Mouse (Mus musculus) heart, embryonic 11.5 days (tissue): ENCODE results near the gene Stx19. TPM values are rescaled to one million over a fixed set of nuclear protein-coding genes. Genes with fewer than 3 reads are reported as not detected.

Source experiments
- ATAC-seq: fragments of 200-750 bp; cut with Nextera tagmentation; replicated peaks from 2 replicates; pipeline ENCODE4 v1.8.0; 2017; ENCODE audit warnings: moderate library complexity; ENCODE audit not compliant: insufficient number of reproducible peaks, low FRiP score, low TSS enrichment
- H3K27ac ChIP-seq: fragments of 300-500 bp; sonication (generic); 2 replicates; pipeline ENCODE4 v1.5.1; 2014; ENCODE audit warnings: mild to moderate bottlenecking, low read depth, low read length
- H3K27me3 ChIP-seq: fragments of 300-500 bp; sonication (generic); 2 replicates; pipeline ENCODE4 v1.6.1; 2014; ENCODE audit warnings: mild to moderate bottlenecking, low read length, mixed read lengths; ENCODE audit not compliant: control insufficient read depth, insufficient read depth
- H3K36me3 ChIP-seq: fragments of 300-500 bp; sonication (generic); 2 replicates; pipeline ENCODE4 v1.6.1; 2014; ENCODE audit warnings: mild to moderate bottlenecking, low read length, moderate library complexity, mixed read lengths; ENCODE audit not compliant: control insufficient read depth, insufficient read depth
- H3K4me1 ChIP-seq: fragments of 300-500 bp; sonication (generic); 2 replicates; pipeline ENCODE4 v1.6.1; 2014; ENCODE audit warnings: low read length; ENCODE audit not compliant: control insufficient read depth, insufficient read depth
- H3K4me2 ChIP-seq: fragments of 300-500 bp; sonication (generic); 2 replicates; pipeline ENCODE4 v1.6.1; 2014; ENCODE audit warnings: mild to moderate bottlenecking, moderate library complexity
- H3K4me3 ChIP-seq: fragments of 300-500 bp; sonication (generic); 2 replicates; pipeline ENCODE4 v1.5.1; 2014; ENCODE audit warnings: low read depth, low read length
- H3K9ac ChIP-seq: fragments of 300-500 bp; sonication (generic); 2 replicates; pipeline ENCODE4 v1.6.1; 2014; ENCODE audit warnings: mild to moderate bottlenecking, low read depth, low read length, moderate library complexity
- H3K9me3 ChIP-seq: fragments of 300-500 bp; sonication (generic); replicated peaks from 2 replicates; pipeline ENCODE4 v1.6.1; 2016; ENCODE audit warnings: low read length; ENCODE audit not compliant: control insufficient read depth
- WGBS: fragments of 180-500 bp; shearing (Covaris S2); extraction: QIAGEN DNeasy Blood & Tissue Kit; methylation state at CpG from one replicate; pipeline ENCODE4 v1.1.7; 2014; ENCODE audit not compliant: insufficient replicate concordance; 5-methylcytosine and 5-hydroxymethylcytosine counted together
- polyA plus RNA-seq: library from polyadenylated mRNA; unstranded; fragments of >200 nt; fragmentation: Nextera tagmentation; extraction: Ambion mirVana; gene quantifications from 2 replicates; pipeline ENCODE4 v1.2.1, GENCODE M21; 2014

Gene Stx19
- polyA plus RNA-seq, 1 experiment from 2014 or later, result 0.21 TPM

DNA sequence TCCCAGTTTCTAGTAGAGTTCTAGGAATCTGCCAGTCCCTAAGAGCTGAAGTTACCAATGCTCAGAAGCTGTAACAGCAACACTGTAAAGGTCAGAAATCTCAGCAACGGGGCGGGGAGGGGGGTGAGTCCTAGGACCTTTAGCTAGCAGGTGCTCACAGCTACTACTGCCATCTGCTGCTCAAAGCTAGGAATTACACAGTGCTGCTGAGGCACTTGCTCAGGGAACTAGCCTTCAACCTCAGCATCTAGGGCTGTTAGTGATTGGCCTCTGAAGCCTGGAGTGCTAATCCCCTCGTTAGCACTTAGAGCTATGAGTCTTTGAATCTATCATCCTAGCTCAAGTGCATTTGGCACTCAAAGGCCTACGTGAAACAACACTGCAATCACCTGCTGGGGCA is 18.0 kb downstream of the Stx19 start:
- Histone ChIP-seq H3K4me2 (no peak overlapping the region), H3K9me3 (no peaks in the 10 kb centered on the region), H3K27ac (no peak overlapping the region), H3K27me3 (no peaks in the 10 kb centered on the region), H3K4me3 (no peak overlapping the region), H3K4me1 (no peaks in the 10 kb centered on the region), H3K9ac (no peak overlapping the region), H3K36me3 (no peaks in the 10 kb centered on the region)
- WGBS, result 14% methylated on average over 4 of the region's 4 CpGs
- ATAC-seq, result no peak

DNA sequence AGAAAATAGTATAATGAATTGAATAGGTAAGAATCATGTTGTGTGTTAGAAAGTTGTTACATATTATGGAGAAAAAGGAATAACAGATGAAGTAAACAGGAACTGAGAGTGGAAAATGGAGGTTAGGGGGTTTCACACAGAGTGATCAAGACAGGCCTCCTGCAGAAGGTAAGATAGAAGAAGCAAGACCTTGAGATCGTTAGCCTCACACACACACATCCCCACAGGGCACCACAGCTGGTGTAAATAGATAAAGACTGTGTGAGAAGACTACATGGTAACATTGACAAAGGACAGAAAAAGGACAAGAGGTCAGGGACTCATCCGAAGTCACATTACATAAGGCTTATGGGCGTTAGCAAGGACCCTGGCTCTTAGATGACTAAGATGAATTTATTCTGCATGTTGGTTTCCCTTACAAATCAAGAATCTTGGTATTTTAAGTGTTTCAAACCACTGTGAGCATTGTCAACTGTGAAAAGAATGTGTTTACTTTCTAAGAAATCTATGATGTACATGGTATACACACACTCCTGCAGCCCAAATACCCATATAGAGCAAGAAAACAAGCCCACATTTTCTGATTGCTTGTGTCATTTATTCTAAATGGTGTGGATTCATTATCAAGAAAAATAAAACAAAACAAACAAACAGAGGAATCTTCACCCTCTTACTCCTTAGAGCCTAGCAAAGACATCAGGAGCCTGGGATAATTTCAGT is 19.7 kb downstream of the Stx19 start:
- ATAC-seq, result peak; percentile 89

DNA sequence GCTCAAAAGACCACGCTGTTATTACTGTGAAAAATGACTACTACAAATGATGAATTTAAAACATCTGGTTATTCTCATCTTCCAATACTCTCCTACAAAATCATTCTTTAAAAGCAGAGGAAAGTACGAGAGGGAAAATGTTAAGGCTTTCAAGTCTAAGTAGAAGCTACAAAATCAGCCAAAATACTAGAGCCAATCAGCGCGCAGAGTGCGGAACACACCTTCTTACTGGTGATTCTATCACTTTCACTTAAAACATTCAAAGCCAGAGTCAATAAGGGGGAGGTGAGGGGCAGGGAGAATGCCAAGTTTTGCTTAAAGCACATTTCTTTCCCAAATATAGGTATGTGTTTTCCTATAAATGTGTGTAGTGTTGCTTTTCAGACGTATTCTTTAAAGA is 30.9 kb downstream of the Stx19 start:
- Histone ChIP-seq H3K9me3 (no peaks in the 10 kb centered on the region), H3K27ac (no peak overlapping the region), H3K9ac (no peak overlapping the region), H3K4me3 (no peak overlapping the region), H3K36me3 (no peaks in the 10 kb centered on the region), H3K27me3 (no peaks in the 10 kb centered on the region), H3K4me2 (no peak overlapping the region), H3K4me1 (0 out of 2 replicates have a peak, but pooled peaks cover 3% of the 10 kb centered on the region)
- WGBS, result 89% methylated on average over 6 of the region's 6 CpGs
- no peak for ATAC-seq

More for the DNA sequence above, 19.7 kb downstream of the Stx19 start:
- Histone ChIP-seq H3K9ac (no peak overlapping the region), H3K27me3 (no peaks in the 10 kb centered on the region), H3K4me3 (no peak overlapping the region), H3K4me2 (no peak overlapping the region), H3K9me3 (no peaks in the 10 kb centered on the region), H3K36me3 (no peaks in the 10 kb centered on the region), H3K27ac (0 out of 2 replicates have a peak overlapping the region, but pooled peaks have one; percentile 35), H3K4me1 (no peaks in the 10 kb centered on the region)
- WGBS, result 40% methylated on average over 3 of the region's 3 CpGs

DNA sequence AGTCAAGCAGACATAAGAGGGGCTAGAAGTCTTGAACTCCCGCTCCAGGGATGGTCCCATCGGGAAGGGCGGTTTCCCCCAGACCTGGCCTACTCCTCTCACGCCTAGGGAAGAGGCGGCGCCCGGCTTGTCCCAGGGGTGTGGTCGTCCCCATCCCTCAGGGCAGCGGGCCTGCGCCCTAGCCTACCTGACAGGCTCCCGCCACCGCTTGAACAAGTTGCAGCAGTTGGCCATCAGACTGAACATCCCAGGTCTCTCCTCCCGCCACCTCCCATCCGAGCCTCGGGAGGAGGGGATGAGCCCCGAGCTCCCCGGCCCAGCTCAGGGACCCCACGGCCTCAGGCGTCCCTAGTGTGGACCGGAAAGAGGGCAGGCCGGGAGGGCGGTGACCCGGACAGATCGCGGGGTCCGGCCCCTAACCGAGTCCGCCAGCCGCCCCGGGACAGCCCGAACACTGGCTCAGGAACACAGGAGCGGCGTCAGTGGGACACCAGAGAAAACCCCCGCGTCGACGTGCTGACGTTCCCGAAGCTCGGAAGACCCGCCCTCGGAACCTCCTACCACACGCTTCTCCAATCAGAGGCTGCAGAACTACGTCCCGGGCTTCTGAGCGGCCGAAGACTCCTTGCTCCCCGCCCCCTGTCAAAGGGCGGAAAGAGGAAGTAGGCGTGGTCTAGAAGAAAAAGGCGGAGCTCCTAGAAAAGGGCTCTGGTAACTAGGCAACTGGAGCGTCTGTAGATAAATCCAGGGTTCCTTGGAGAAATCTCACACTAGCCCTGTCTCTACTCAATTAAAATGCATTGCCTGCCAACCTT is 32.2 kb downstream of the Stx19 start, which contains the start of gene Arl13b:
TSS of gene Arl13b (minus strand) at position 543 of the 815 bp plus-strand sequence.
- WGBS, result under 1% methylated on average over 52 of the region's 52 CpGs
- H3K4me2 ChIP-seq, result peak within 1 kb of the TSS; percentile 82
- ATAC-seq, result peak; percentile 100

DNA sequence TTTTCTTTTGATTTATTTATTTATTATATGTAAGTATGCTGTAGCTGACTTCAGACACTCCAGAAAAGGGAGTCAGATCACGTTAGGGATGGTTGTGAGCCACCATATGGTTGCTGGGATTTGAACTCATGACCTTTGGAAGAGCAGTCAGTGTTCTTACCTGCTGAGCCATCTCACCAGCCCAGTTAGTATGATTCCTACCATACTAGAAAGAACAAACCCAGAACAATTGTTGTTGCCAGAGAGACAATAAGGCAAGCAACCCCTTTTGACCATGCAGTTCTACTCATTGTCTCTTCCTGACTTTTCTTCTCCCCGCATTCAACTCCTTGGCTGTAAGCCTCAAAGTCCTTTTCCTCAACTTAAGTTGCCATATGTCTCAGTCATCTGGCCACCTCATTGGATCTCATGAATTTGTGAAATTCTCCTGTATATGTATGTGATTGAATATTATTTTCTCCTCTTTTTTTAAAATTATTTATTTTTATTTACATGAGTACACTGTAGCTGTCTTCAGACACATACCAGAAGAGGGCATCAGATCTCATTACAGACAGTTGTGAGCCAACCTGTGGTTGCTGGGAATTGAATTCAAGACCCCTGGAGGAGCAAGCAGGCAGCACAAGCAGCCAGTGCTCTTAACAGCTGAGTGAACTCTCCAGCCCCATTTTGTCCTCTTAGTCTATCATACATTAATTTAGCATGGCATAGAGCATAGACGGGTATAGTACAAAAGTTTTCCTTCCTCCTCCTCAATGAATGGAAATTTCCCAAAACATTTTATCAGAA is 38.2 kb downstream of the Stx19 start:
- no peaks in the 10 kb centered on the region for H3K36me3 ChIP-seq
- no peaks in the 10 kb centered on the region for H3K9me3 ChIP-seq
- no peaks in the 10 kb centered on the region for H3K4me1 ChIP-seq
- H3K4me3 ChIP-seq, result no peak overlapping the region
- H3K4me2 ChIP-seq, result no peak overlapping the region
- 83% methylated on average over 3 of the region's 3 CpGs for WGBS
- no peak overlapping the region for H3K27ac ChIP-seq
- H3K27me3 ChIP-seq, result no peaks in the 10 kb centered on the region
- H3K9ac ChIP-seq, result no peak overlapping the region
- ATAC-seq, result no peak

More for the DNA sequence above, 32.2 kb downstream of the Stx19 start, which contains the start of gene Arl13b:
- no peaks in the 10 kb centered on the region for H3K36me3 ChIP-seq
- 0 out of 2 replicates have a peak, but pooled peaks cover 3% of the 10 kb centered on the region for H3K4me1 ChIP-seq
- H3K9ac ChIP-seq, result peak within 1 kb of the TSS; percentile 73
- no peaks in the 10 kb centered on the region for H3K27me3 ChIP-seq
- H3K27ac ChIP-seq, result peak within 1 kb of the TSS; percentile 77
- peak within 1 kb of the TSS; percentile 83 for H3K4me3 ChIP-seq
- H3K9me3 ChIP-seq, result no peaks in the 10 kb centered on the region

DNA sequence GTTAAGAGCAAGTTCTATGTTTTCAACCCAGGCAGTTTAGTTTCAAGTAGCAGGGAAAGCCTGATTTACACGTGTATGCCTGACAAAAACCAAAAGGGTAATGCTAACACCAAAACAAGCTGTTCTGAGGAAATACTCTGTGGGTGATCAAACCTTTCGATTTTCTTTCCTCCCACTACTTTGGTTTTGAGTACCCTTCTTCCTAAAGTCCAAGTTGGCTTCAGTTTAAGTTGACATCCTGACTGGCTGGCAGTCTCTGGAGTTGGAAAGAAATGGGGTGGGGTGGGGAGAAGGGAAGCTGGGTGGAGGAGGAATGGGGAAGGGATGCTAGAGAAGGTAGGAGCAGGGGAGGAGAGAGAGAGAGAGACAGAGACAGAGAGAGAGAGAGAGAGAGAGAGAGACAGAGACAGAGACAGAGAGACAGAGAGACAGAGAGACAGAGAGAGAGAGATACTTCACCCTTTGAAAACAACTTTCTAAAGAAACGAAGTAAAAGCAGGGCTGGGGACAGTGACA is 39.2 kb downstream of the Stx19 start:
- ATAC-seq, result peak; percentile 28; the same call in 1 of the 2 replicates

DNA sequence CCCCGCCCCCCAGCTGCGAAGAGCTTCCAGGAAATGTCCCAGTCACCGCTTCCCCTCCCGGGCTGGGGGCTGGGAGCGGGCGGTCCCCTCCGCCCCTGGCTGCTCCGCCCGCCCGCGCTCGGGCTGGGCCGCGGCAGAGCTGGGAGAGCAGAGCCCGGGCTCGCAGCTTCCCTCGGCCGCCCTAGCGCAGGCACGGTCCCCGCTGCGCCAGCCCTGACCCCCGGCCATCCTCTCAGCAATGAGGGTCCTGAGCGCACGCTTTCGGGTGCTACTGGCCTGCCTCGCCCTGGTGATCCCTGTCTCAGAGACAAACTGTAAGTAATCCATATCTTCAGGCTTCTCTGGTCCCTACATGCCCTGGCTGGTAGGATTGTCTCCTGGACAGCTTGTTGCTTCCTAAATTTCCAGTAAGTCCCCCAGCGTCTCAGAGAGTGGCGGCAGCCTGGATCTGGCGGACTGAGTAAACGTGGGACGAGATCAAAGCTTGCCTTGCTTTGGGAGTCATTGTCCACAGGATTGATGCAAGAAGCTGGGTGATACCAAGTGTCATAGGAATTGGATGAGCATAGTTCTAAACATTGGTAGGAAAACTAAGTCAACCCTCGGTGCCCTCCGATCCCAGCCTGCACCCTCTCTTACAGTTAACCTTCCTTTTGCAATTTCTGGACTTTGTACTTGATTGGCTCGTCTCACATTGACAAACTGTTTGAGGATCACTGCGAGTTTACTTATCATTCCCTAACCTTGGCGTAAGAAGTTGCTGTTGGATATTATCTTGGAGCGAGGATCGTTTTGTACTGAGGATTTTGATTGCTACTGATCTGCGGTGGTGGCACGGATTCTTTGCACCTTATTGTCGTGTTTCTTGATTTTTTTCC is 40.0 kb downstream of the Stx19 start, which contains the start of gene Pros1:
TSS of gene Pros1 (plus strand) at position 117 of the 878 bp plus-strand sequence.
- no peaks in the 10 kb centered on the region for H3K27me3 ChIP-seq
- H3K4me3 ChIP-seq, result peak within 1 kb of the TSS; percentile 65
- no peaks in the 10 kb centered on the region for H3K9me3 ChIP-seq
- peak within 1 kb of the TSS; percentile 71 for H3K27ac ChIP-seq
- peak; percentile 94 for ATAC-seq
- no peaks in the 10 kb centered on the region for H3K36me3 ChIP-seq
- H3K4me2 ChIP-seq, result peak within 1 kb of the TSS; percentile 93
- peak within 1 kb of the TSS; percentile 81 for H3K9ac ChIP-seq
- H3K4me1 ChIP-seq, result no peaks in the 10 kb centered on the region
- 3% methylated on average over 42 of the region's 42 CpGs for WGBS

More for the DNA sequence above, 39.2 kb downstream of the Stx19 start:
- Histone ChIP-seq H3K4me2 (peak overlapping the region; percentile 93), H3K27ac (peak overlapping the region; percentile 71), H3K9ac (peak overlapping the region; percentile 81), H3K27me3 (no peaks in the 10 kb centered on the region), H3K4me3 (peak overlapping the region; percentile 65), H3K9me3 (no peaks in the 10 kb centered on the region), H3K4me1 (no peaks in the 10 kb centered on the region), H3K36me3 (no peaks in the 10 kb centered on the region)
- WGBS, result 15% methylated on average over 3 of the region's 3 CpGs
